Mouse (Mus musculus): ENCODE results near the gene Caln1. TPM values are rescaled to one million over a fixed set of nuclear protein-coding genes. Genes with fewer than 3 reads are reported as not detected.

Caln1 gene
- polyA plus RNA-seq, 2 experiments, result not detected

GRCm38 (mm10) chr5:130614209-130614608 is 245.0 kb downstream of the Caln1 start:
- Histone ChIP-seq H3K9me3 (ENCODE audit: control insufficient read depth, low read length) (no peaks in the 10 kb centered on the region), H3K4me2 (ENCODE audit: low read depth) (no peak overlapping the region), H3K4me3 (ENCODE audit: insufficient read depth in 1 of 2, low read depth in 2 of 2, low read length in 2 of 2) (no peak overlapping the region), H3K9ac (replicated peaks) (no peak overlapping the region), H3K4me1 (replicated peaks; ENCODE audit: control insufficient read depth in 2 of 2, insufficient read depth in 2 of 2, low read length in 1 of 2) (no peaks in the 10 kb centered on the region), H3K27ac (no peak overlapping the region), H3K36me3 (replicated peaks; ENCODE audit: control insufficient read depth, insufficient read depth, low read depth) (no peaks in the 10 kb centered on the region), H3K27me3 (ENCODE audit: control insufficient read depth, insufficient read depth, low read length) (no peaks in the 10 kb centered on the region)
- ATAC-seq (ENCODE audit: insufficient read depth), result no peak
- no peak for TF ChIP-seq EP300 (IDR thresholded peaks at IDR 0.05; ENCODE audit: low read depth)
- TF ChIP-seq CTCF (IDR thresholded peaks at IDR 0.05; ENCODE audit: low read depth), result no peak
- DNase-seq (ENCODE audit: low read depth in 3 of 3, low spot score in 3 of 3), result no peak
- WGBS (ENCODE audit: insufficient replicate concordance), result 62% methylated on average over 3 of the region's 3 CpGs

- WGBS (ENCODE audit: insufficient replicate concordance), result 67% methylated on average over 7 of the region's 7 CpGs
- TF ChIP-seq EP300 (IDR thresholded peaks at IDR 0.05; ENCODE audit: low read depth) (no peak), CTCF (IDR thresholded peaks at IDR 0.05; ENCODE audit: low read depth) (no peak)
- Histone ChIP-seq H3K4me2 (ENCODE audit: low read depth) (no peak overlapping the region), H3K9ac (replicated peaks) (no peak overlapping the region), H3K4me1 (replicated peaks; ENCODE audit: control insufficient read depth in 2 of 2, insufficient read depth in 2 of 2, low read length in 1 of 2) (no peaks in the 10 kb centered on the region), H3K4me3 (ENCODE audit: insufficient read depth in 1 of 2, low read depth in 2 of 2, low read length in 2 of 2) (no peak overlapping the region), H3K27ac (no peak overlapping the region), H3K36me3 (replicated peaks; ENCODE audit: control insufficient read depth, insufficient read depth, low read depth) (no peaks in the 10 kb centered on the region), H3K27me3 (ENCODE audit: control insufficient read depth, insufficient read depth, low read length) (no peaks in the 10 kb centered on the region), H3K9me3 (ENCODE audit: control insufficient read depth, low read length) (no peaks in the 10 kb centered on the region)
- ATAC-seq (ENCODE audit: insufficient read depth), result no peak
- DNase-seq (ENCODE audit: low read depth in 3 of 3, low spot score in 3 of 3), result no peak
These were observed 250.8 kb downstream of the Caln1 start for GRCm38 (mm10) chr5:130620060-130620459.

GRCm38 (mm10) chr5:130623206-130623605 is 254.0 kb downstream of the Caln1 start:
- Histone ChIP-seq H3K4me3 (ENCODE audit: insufficient read depth in 1 of 2, low read depth in 2 of 2, low read length in 2 of 2) (no peak overlapping the region), H3K36me3 (replicated peaks; ENCODE audit: control insufficient read depth, insufficient read depth, low read depth) (no peaks in the 10 kb centered on the region), H3K9ac (replicated peaks) (no peak overlapping the region), H3K27me3 (ENCODE audit: control insufficient read depth, insufficient read depth, low read length) (no peaks in the 10 kb centered on the region), H3K27ac (no peak overlapping the region), H3K4me2 (ENCODE audit: low read depth) (no peak overlapping the region), H3K9me3 (ENCODE audit: control insufficient read depth, low read length) (no peaks in the 10 kb centered on the region), H3K4me1 (replicated peaks; ENCODE audit: control insufficient read depth in 2 of 2, insufficient read depth in 2 of 2, low read length in 1 of 2) (no peaks in the 10 kb centered on the region)
- WGBS (ENCODE audit: insufficient replicate concordance), result 62% methylated on average over 5 of the region's 5 CpGs
- no peak for TF ChIP-seq EP300 (IDR thresholded peaks at IDR 0.05; ENCODE audit: low read depth)
- TF ChIP-seq CTCF (IDR thresholded peaks at IDR 0.05; ENCODE audit: low read depth), result no peak
- ATAC-seq (ENCODE audit: insufficient read depth) (no peak), DNase-seq (ENCODE audit: low read depth in 3 of 3, low spot score in 3 of 3) (no peak)

- ATAC-seq (ENCODE audit: insufficient read depth) (no peak), DNase-seq (ENCODE audit: low read depth in 3 of 3, low spot score in 3 of 3) (no peak)
- Histone ChIP-seq H3K27ac (no peak overlapping the region), H3K4me3 (ENCODE audit: insufficient read depth in 1 of 2, low read depth in 2 of 2, low read length in 2 of 2) (no peak overlapping the region), H3K9ac (replicated peaks) (no peak overlapping the region), H3K9me3 (ENCODE audit: control insufficient read depth, low read length) (no peaks in the 10 kb centered on the region), H3K36me3 (replicated peaks; ENCODE audit: control insufficient read depth, insufficient read depth, low read depth) (no peaks in the 10 kb centered on the region), H3K4me1 (replicated peaks; ENCODE audit: control insufficient read depth in 2 of 2, insufficient read depth in 2 of 2, low read length in 1 of 2) (no peaks in the 10 kb centered on the region), H3K4me2 (ENCODE audit: low read depth) (no peak overlapping the region), H3K27me3 (ENCODE audit: control insufficient read depth, insufficient read depth, low read length) (no peaks in the 10 kb centered on the region)
- 62% methylated on average over 2 of the region's 2 CpGs for WGBS (ENCODE audit: insufficient replicate concordance)
- TF ChIP-seq EP300 (IDR thresholded peaks at IDR 0.05; ENCODE audit: low read depth) (no peak), CTCF (IDR thresholded peaks at IDR 0.05; ENCODE audit: low read depth) (no peak)
These were observed 258.5 kb downstream of the Caln1 start for GRCm38 (mm10) chr5:130627800-130628199.

- H3K27ac ChIP-seq, result no peak overlapping the region
- H3K9ac ChIP-seq (replicated peaks), result no peak overlapping the region
- 55% methylated on average over 2 of the region's 2 CpGs for WGBS (ENCODE audit: insufficient replicate concordance)
- H3K36me3 ChIP-seq (replicated peaks; ENCODE audit: control insufficient read depth, insufficient read depth, low read depth), result no peaks in the 10 kb centered on the region
- no peak for ATAC-seq (ENCODE audit: insufficient read depth)
- no peaks in the 10 kb centered on the region for H3K4me1 ChIP-seq (replicated peaks; ENCODE audit: control insufficient read depth in 2 of 2, insufficient read depth in 2 of 2, low read length in 1 of 2)
- no peaks in the 10 kb centered on the region for H3K27me3 ChIP-seq (ENCODE audit: control insufficient read depth, insufficient read depth, low read length)
- no peak for DNase-seq (ENCODE audit: low read depth in 3 of 3, low spot score in 3 of 3)
- H3K4me3 ChIP-seq (ENCODE audit: insufficient read depth in 1 of 2, low read depth in 2 of 2, low read length in 2 of 2), result no peak overlapping the region
- no peak overlapping the region for H3K4me2 ChIP-seq (ENCODE audit: low read depth)
- no peaks in the 10 kb centered on the region for H3K9me3 ChIP-seq (ENCODE audit: control insufficient read depth, low read length)
- TF ChIP-seq EP300 (IDR thresholded peaks at IDR 0.05; ENCODE audit: low read depth), result no peak
- TF ChIP-seq CTCF (IDR thresholded peaks at IDR 0.05; ENCODE audit: low read depth), result no peak
These were observed 266.1 kb downstream of the Caln1 start for GRCm38 (mm10) chr5:130635397-130635796.

Measured in liver, embryonic 14.5 days (tissue).